Mouse (Mus musculus) lung, embryonic 16.5 days (tissue): ENCODE results near the gene Ntng1. TPM values are rescaled to one million over a fixed set of nuclear protein-coding genes. Genes with fewer than 3 reads are reported as not detected.

Experiments
- ATAC-seq: fragments of 200-750 bp; cut with Nextera tagmentation; 2 replicates; pipeline ENCODE4 v1.8.0; 2017; ENCODE audit warnings: low read depth, mild to moderate bottlenecking, moderate library complexity
- H3K27ac ChIP-seq: fragments of 300-500 bp; sonication (generic); 2 replicates; pipeline ENCODE4 v1.5.1; 2014; ENCODE audit warnings: mild to moderate bottlenecking, control low read depth, low read length
- H3K27me3 ChIP-seq: fragments of 300-500 bp; sonication (generic); 2 replicates; pipeline ENCODE4 v1.6.1; 2014; ENCODE audit warnings: low read depth, low read length, mixed read lengths; ENCODE audit not compliant: control insufficient read depth, insufficient read depth
- H3K36me3 ChIP-seq: fragments of 300-500 bp; sonication (generic); 2 replicates; pipeline ENCODE4 v1.6.1; 2014; ENCODE audit warnings: low read length; ENCODE audit not compliant: control insufficient read depth, insufficient read depth
- H3K4me1 ChIP-seq: fragments of 300-500 bp; sonication (generic); replicated peaks from 2 replicates; pipeline ENCODE4 v1.6.1; 2014; ENCODE audit warnings: low read length, mixed read lengths; ENCODE audit not compliant: control insufficient read depth, insufficient read depth
- H3K4me2 ChIP-seq: fragments of 300-500 bp; sonication (generic); 2 replicates; pipeline ENCODE4 v1.6.1; 2014; ENCODE audit warnings: low read depth, low read length, control low read depth
- H3K4me3 ChIP-seq: fragments of 300-500 bp; sonication (generic); 2 replicates; pipeline ENCODE4 v1.5.1; 2014; ENCODE audit warnings: mild to moderate bottlenecking, low read length, control low read depth
- H3K9ac ChIP-seq: fragments of 300-500 bp; sonication (generic); 2 replicates; pipeline ENCODE4 v1.6.1; 2014; ENCODE audit warnings: low read length, control low read depth
- H3K9me3 ChIP-seq: fragments of 300-500 bp; sonication (generic); 2 replicates; pipeline ENCODE4 v1.6.1; 2016; ENCODE audit warnings: low read length; ENCODE audit not compliant: control insufficient read depth
- WGBS: fragments of 180-500 bp; shearing (Covaris S2); extraction: QIAGEN DNeasy Blood & Tissue Kit; methylation state at CpG from one replicate; pipeline ENCODE4 v1.1.7; 2014; 5-methylcytosine and 5-hydroxymethylcytosine counted together
- polyA plus RNA-seq: library from polyadenylated mRNA; unstranded; fragments of >200 nt; fragmentation: Nextera tagmentation; extraction: Ambion mirVana; gene quantifications from 2 replicates; pipeline ENCODE4 v1.2.1, GENCODE M21; 2015

The Ntng1 gene
- polyA plus RNA-seq, 1 experiment from 2014 or later, result 1.1 TPM

- Histone ChIP-seq H3K36me3 (no peaks in the 10 kb centered on the region), H3K9ac (no peak overlapping the region), H3K4me1 (no peaks in the 10 kb centered on the region), H3K4me2 (no peak overlapping the region), H3K27ac (no peak overlapping the region), H3K27me3 (no peaks in the 10 kb centered on the region), H3K9me3 (no peaks in the 10 kb centered on the region), H3K4me3 (no peak overlapping the region)
- ATAC-seq, result no peak
- WGBS, result 62% methylated on average over 9 of the region's 9 CpGs
These were observed 10.7 kb downstream of the Ntng1 start for GRCm38 (mm10) chr3:110133150-110133549.

DNA sequence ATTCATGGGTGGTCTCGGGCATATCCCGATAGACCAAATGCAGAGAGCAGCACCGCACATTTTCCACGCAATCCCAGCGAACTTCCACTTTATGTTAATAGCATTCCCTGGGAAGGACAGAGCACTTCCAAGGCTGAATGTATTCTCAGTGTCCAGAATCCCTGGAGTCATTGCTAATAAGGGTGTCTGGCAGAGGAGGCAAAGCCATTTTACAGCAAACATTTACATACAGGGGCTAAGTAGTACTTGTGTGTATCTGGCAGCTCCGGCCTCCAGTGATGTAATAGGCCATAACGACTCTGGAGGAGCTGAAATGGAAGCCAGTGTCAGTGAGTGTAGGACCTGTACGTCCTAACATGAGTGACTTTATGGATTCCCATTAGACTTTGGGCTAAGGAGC is 11.5 kb downstream of the Ntng1 start:
- no peak overlapping the region for H3K27ac ChIP-seq
- ATAC-seq, result no peak
- H3K9me3 ChIP-seq, result no peaks in the 10 kb centered on the region
- no peaks in the 10 kb centered on the region for H3K36me3 ChIP-seq
- no peak overlapping the region for H3K4me3 ChIP-seq
- H3K27me3 ChIP-seq, result no peaks in the 10 kb centered on the region
- no peak overlapping the region for H3K9ac ChIP-seq
- no peaks in the 10 kb centered on the region for H3K4me1 ChIP-seq
- no peak overlapping the region for H3K4me2 ChIP-seq
- 62% methylated on average over 8 of the region's 8 CpGs for WGBS

- H3K27ac ChIP-seq, result no peak overlapping the region
- 50% methylated on average over 18 of the region's 18 CpGs for WGBS
- no peak overlapping the region for H3K9ac ChIP-seq
- no peak overlapping the region for H3K4me3 ChIP-seq
- H3K4me1 ChIP-seq, result no peaks in the 10 kb centered on the region
- no peak for ATAC-seq
- H3K9me3 ChIP-seq, result no peaks in the 10 kb centered on the region
- H3K36me3 ChIP-seq, result no peaks in the 10 kb centered on the region
- H3K4me2 ChIP-seq, result no peak overlapping the region
- H3K27me3 ChIP-seq, result no peaks in the 10 kb centered on the region
These were observed 12.5 kb downstream of the Ntng1 start for GRCm38 (mm10) chr3:110131043-110131891.

DNA sequence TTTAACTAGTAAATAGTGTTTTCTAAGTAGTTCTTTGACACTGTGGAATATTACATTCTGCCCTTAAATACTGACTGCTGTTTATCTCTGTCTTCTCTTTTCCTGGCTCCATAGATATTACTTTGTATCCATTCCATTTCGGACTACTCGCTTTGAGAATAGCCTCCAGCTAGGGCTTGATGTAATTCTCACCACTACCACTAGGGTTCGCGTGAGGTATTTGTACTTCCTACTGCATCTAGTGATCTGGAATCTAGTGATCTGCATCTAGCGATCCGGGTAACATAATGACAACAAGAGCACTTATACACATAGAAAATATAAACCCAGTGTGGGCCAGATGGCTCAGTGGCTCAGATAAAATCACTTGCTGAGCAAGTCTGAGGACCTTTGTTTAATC is 14.2 kb downstream of the Ntng1 start:
- Histone ChIP-seq H3K4me3 (no peak overlapping the region), H3K36me3 (no peaks in the 10 kb centered on the region), H3K9me3 (no peaks in the 10 kb centered on the region), H3K27ac (no peak overlapping the region), H3K4me1 (no peaks in the 10 kb centered on the region), H3K27me3 (no peaks in the 10 kb centered on the region), H3K4me2 (no peak overlapping the region), H3K9ac (no peak overlapping the region)
- ATAC-seq, result no peak
- 65% methylated on average over 6 of the region's 6 CpGs for WGBS

DNA sequence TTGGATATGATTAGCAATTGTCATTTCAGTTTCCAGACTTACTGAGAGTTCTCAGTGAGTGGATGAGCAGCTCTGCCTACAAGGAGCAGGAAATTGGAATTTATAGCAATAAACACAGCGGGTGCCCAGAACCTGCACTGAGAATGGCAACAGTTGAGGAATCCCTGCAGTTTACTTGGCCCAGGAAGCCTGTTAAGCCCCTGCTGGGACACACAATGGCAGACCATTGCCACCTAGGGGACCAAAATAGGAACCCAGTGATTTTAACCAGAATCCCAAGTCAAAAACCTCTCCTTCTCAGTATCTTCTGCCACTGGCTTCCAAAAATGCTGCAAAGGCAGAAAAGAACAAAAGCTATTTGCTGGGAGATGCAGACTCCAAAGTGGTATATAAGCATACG is 37.8 kb downstream of the Ntng1 start:
- no peaks in the 10 kb centered on the region for H3K9me3 ChIP-seq
- ATAC-seq, result no peak
- no peak overlapping the region for H3K4me3 ChIP-seq
- H3K27ac ChIP-seq, result no peak overlapping the region
- no peak overlapping the region for H3K9ac ChIP-seq
- no peaks in the 10 kb centered on the region for H3K36me3 ChIP-seq
- no peaks in the 10 kb centered on the region for H3K4me1 ChIP-seq
- WGBS, result 33% methylated on average over 2 of the region's 2 CpGs
- no peaks in the 10 kb centered on the region for H3K27me3 ChIP-seq
- no peak overlapping the region for H3K4me2 ChIP-seq

DNA sequence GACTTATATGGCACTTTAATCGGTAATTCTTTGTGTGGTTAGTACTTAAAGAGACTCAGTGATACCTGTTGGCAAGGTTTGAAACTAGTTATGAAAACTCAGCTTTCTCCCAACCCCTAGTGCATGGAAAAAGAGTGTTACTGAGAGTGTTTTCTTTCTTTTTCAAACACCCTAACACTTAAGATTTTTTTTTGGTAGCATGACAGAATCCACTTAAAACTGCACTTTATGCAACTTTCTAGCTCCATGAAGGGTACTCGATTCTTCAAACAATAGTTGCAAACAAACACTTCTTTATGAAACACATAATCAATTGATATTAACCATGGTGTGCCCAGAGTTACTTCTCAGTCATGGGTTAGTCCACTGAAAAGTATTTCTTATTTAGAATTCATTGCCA is 49.4 kb downstream of the Ntng1 start:
- H3K27me3 ChIP-seq, result no peaks in the 10 kb centered on the region
- no peaks in the 10 kb centered on the region for H3K36me3 ChIP-seq
- H3K9ac ChIP-seq, result no peak overlapping the region
- H3K27ac ChIP-seq, result no peak overlapping the region
- H3K4me2 ChIP-seq, result no peak overlapping the region
- no peaks in the 10 kb centered on the region for H3K4me1 ChIP-seq
- no peaks in the 10 kb centered on the region for H3K9me3 ChIP-seq
- WGBS, result 56% methylated on average over 2 of the region's 2 CpGs
- no peak overlapping the region for H3K4me3 ChIP-seq
- ATAC-seq, result no peak

DNA sequence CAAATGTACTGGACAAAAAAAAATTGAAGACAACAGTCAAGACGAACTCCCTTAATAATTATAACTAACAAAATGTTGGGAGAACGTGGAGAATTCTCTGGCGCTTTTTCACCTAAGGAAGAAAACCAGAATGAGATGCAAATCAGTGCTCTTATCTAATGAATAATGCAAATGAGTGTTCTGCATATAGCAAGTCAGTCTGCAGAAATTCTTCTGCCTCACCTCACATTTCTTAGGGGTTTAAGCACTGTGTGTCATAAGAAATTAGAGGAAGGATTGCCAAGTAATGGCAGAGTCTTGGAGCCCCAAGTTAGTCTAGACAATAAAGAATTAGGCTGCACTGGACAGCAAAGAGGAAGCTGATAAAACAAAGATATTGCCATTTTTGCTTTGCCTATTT is 49.8 kb downstream of the Ntng1 start:
- Histone ChIP-seq H3K9ac (no peak overlapping the region), H3K36me3 (no peaks in the 10 kb centered on the region), H3K4me2 (no peak overlapping the region), H3K4me3 (no peak overlapping the region), H3K27me3 (no peaks in the 10 kb centered on the region), H3K27ac (no peak overlapping the region), H3K9me3 (no peaks in the 10 kb centered on the region), H3K4me1 (no peaks in the 10 kb centered on the region)
- ATAC-seq, result no peak
- 76% methylated on average over 3 of the region's 3 CpGs for WGBS

- no peaks in the 10 kb centered on the region for H3K4me1 ChIP-seq
- H3K9ac ChIP-seq, result no peak overlapping the region
- no peaks in the 10 kb centered on the region for H3K36me3 ChIP-seq
- ATAC-seq, result no peak
- H3K27me3 ChIP-seq, result no peaks in the 10 kb centered on the region
- no peaks in the 10 kb centered on the region for H3K9me3 ChIP-seq
- 87% methylated on average over 3 of the region's 3 CpGs for WGBS
- no peak overlapping the region for H3K4me2 ChIP-seq
- H3K27ac ChIP-seq, result no peak overlapping the region
- no peak overlapping the region for H3K4me3 ChIP-seq
These were observed 51.3 kb downstream of the Ntng1 start for GRCm38 (mm10) chr3:110092521-110092920.

DNA sequence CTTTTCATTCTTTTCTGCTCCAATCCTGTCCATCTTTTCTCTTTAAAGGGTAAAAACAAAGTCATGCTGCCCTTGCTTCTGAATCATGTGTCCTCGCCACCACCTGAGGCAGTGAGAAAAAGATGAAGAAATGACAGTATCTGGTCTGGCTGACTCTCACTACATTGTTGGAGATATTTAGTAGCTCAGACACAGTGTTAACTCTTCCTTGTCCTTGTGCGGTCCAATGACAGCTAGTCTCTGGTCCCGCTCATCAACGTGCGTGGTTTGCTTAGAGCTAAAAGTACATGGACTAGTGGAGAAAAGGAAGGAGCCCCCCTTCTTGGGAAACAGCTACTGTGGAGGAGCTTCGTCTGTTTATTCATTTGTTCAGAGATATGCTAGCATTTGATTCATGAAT is 56.6 kb downstream of the Ntng1 start:
- Histone ChIP-seq H3K36me3 (no peaks in the 10 kb centered on the region), H3K9ac (no peak overlapping the region), H3K4me3 (no peak overlapping the region), H3K27me3 (no peaks in the 10 kb centered on the region), H3K4me1 (no peaks in the 10 kb centered on the region), H3K4me2 (no peak overlapping the region), H3K27ac (no peak overlapping the region), H3K9me3 (no peaks in the 10 kb centered on the region)
- 71% methylated on average over 6 of the region's 6 CpGs for WGBS
- ATAC-seq, result no peak
